Mouse (Mus musculus) neural tube, embryonic 15.5 days (tissue): Measurements from ENCODE around the gene Sox10. TPM values are rescaled to one million over a fixed set of nuclear protein-coding genes. Genes with fewer than 3 reads are reported as not detected.
A peak's percentile ranks its signal among the peaks of the same experiment; 100 is the strongest.

Source experiments
- ATAC-seq: fragments of 200-750 bp; cut with Nextera tagmentation; 2 replicates; pipeline ENCODE4 v1.8.0; 2017; ENCODE audit warnings: mild to moderate bottlenecking, moderate TSS enrichment, moderate library complexity; ENCODE audit not compliant: low FRiP score
- H3K27ac ChIP-seq: fragments of 300-500 bp; sonication (generic); replicated peaks from 2 replicates; pipeline ENCODE4 v1.5.1; 2015; ENCODE audit warnings: mild to moderate bottlenecking, inconsistent platforms
- H3K27me3 ChIP-seq: fragments of 300-500 bp; sonication (generic); replicated peaks from 2 replicates; pipeline ENCODE4 v1.6.1; 2015; ENCODE audit warnings: inconsistent platforms
- H3K36me3 ChIP-seq: fragments of 300-500 bp; sonication (generic); 2 replicates; pipeline ENCODE4 v1.6.1; 2015; ENCODE audit warnings: inconsistent platforms
- H3K4me1 ChIP-seq: fragments of 300-500 bp; sonication (generic); 2 replicates; pipeline ENCODE4 v1.6.1; 2015; ENCODE audit warnings: inconsistent platforms
- H3K4me2 ChIP-seq: fragments of 300-500 bp; sonication (generic); 2 replicates; pipeline ENCODE4 v1.6.1; 2015; ENCODE audit warnings: inconsistent platforms, mild to moderate bottlenecking, moderate library complexity
- H3K4me3 ChIP-seq: fragments of 300-500 bp; sonication (generic); replicated peaks from 2 replicates; pipeline ENCODE4 v1.5.1; 2015; ENCODE audit warnings: mild to moderate bottlenecking, inconsistent platforms
- H3K9ac ChIP-seq: fragments of 300-500 bp; sonication (generic); replicated peaks from 2 replicates; pipeline ENCODE4 v1.6.1; 2015; ENCODE audit warnings: mild to moderate bottlenecking, inconsistent platforms
- H3K9me3 ChIP-seq: fragments of 300-500 bp; sonication (generic); replicated peaks from 2 replicates; pipeline ENCODE4 v1.6.1; 2016; ENCODE audit warnings: inconsistent platforms
- WGBS: fragments of 180-500 bp; shearing (Covaris S2); methylation state at CpG from one replicate; pipeline ENCODE4 v1.1.7; 2015; ENCODE audit warnings: mixed read lengths; 5-methylcytosine and 5-hydroxymethylcytosine counted together
- polyA plus RNA-seq: library from polyadenylated mRNA; unstranded; fragments of >200 nt; fragmentation: Nextera tagmentation; extraction: Ambion mirVana; gene quantifications from 2 replicates; pipeline ENCODE4 v1.2.1, GENCODE M21; 2015

Gene Sox10
- polyA plus RNA-seq, 1 experiment from 2014 or later, result 11.6 TPM

DNA sequence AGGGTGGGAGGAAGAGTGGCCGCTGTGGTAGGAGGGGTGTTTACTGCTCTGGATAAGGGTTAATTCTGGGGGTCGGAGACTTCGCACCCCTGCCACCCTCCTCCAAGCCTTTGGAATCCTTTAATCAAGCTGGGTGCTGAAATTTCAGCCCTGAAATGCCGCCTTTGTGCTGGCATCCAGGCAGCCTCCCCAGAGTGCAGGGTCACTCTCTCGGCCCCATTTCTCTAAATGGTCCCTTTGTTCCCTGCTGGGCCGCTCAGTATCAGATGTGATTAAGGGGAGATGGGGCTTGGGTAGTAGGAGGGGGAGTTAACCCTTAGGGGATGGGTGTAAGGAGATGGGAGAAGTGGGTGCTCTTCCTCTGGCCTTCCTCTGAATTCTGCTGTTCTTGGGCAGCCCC lies 12.3 kb downstream of the Sox10 start:
- Histone ChIP-seq H3K4me2 (no peak overlapping the region), H3K4me3 (no peak overlapping the region), H3K4me1 (peaks cover 18% of the 10 kb centered on the region; the same call in 1 of the 2 replicates), H3K27ac (peak overlapping the region; percentile 77), H3K36me3 (peaks cover 28% of the 10 kb centered on the region), H3K27me3 (no peaks in the 10 kb centered on the region), H3K9me3 (no peaks in the 10 kb centered on the region), H3K9ac (no peak overlapping the region)
- ATAC-seq, result no peak
- WGBS, result 28% methylated on average over 6 of the region's 6 CpGs

DNA sequence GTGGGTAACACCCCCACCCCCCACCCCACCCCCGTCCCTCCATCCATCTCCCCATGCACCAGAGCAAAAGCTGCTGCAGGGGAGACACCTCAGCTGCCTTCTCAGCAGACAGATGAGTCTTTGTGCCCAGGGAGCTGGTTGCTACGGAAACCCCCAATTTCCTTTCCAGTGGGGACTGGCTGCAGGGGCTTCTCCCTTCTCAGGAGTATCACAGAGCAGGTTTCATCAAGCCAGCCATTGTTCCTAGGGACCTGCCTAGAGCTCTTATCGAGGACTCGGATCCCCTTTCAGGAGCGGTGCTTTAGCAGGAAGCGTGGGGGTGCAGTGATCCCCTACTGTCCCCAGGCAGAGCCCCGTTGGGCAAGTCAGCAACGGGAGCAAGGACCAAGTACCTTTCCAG lies 13.2 kb downstream of the Sox10 start:
- 37% methylated on average over 8 of the region's 8 CpGs for WGBS
- peaks cover 18% of the 10 kb centered on the region; the same call in 1 of the 2 replicates for H3K4me1 ChIP-seq

DNA sequence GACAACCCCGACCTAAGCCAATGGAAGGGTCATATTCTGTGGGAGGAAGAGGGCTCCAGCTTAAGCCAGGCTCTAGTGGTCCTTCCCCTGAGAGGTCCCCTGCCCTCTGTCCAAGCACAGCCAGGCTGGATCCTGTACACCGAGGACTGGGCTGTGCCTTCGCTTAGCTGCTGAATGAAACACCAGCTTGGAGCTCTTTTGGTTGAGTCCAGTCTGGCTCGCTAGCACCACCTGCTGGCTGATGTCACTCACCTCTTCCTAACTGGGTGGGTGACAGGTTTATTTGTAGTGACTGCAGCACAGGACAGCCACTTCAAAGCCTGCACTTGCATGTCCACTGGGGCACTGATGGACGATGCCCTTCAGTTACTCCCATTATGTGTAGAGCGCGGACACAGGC lies 16.5 kb downstream of the Sox10 start:
- peaks cover 22% of the 10 kb centered on the region for H3K4me1 ChIP-seq
- peaks cover 60% of the 10 kb centered on the region for H3K36me3 ChIP-seq
- H3K4me3 ChIP-seq, result no peak overlapping the region
- no peaks in the 10 kb centered on the region for H3K27me3 ChIP-seq
- 50% methylated on average over 7 of the region's 7 CpGs for WGBS
- H3K4me2 ChIP-seq, result no peak overlapping the region
- no peak overlapping the region for H3K27ac ChIP-seq
- H3K9me3 ChIP-seq, result no peaks in the 10 kb centered on the region
- no peak overlapping the region for H3K9ac ChIP-seq
- 0 out of 2 replicates have a peak, but pooled peaks have one; percentile 18 for ATAC-seq

More for the DNA sequence above, 13.2 kb downstream of the Sox10 start:
- no peaks in the 10 kb centered on the region for H3K27me3 ChIP-seq
- H3K4me3 ChIP-seq, result no peak overlapping the region
- H3K9ac ChIP-seq, result no peak overlapping the region
- no peak for ATAC-seq
- H3K36me3 ChIP-seq, result peaks cover 37% of the 10 kb centered on the region
- no peaks in the 10 kb centered on the region for H3K9me3 ChIP-seq
- H3K4me2 ChIP-seq, result no peak overlapping the region
- H3K27ac ChIP-seq, result peak overlapping the region; percentile 77

DNA sequence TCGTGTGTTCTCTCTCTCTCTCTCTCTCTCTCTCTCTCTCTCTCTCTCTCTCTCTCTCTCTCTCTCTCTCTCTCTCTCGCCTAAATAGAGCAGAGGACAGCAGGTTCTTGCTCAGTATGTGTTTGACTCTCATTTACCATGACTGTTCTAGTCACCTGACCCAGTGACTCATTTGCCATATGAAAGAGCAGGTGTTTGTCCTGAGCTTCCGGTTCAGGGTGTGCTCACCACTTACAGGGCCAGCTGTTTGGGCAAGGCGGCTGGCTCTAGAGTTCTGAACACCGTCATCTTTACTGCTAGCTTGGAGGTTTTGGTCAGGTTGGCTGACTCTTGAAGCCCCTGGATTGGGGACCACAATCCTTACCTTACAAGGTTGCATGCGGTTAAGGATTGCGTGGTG lies 19.5 kb downstream of the Sox10 start:
- Histone ChIP-seq H3K27me3 (no peaks in the 10 kb centered on the region), H3K4me2 (no peak overlapping the region), H3K36me3 (peaks cover 49% of the 10 kb centered on the region), H3K9ac (no peak overlapping the region), H3K9me3 (no peaks in the 10 kb centered on the region), H3K4me1 (peaks cover 23% of the 10 kb centered on the region), H3K4me3 (no peak overlapping the region), H3K27ac (no peak overlapping the region)
- WGBS, result 92% methylated on average over 7 of the region's 7 CpGs
- no peak for ATAC-seq

DNA sequence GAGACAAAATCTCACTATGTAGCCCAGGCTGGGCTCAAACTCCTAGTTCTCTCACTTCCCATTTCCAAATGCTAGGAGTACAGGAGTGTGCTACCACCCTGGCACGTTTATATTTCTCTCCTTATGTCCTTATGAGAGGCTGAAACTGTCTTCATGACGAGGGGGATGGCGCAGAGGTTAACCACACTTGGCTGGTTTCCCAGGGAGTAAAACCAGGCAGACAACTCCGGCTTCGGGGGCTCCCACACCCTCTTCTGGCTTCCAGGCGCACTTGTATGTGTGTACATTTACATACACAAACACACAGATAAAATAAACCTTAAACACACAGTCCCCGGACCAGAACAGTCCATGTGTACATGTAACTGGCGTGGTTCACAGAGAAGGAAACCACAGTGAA lies 21.0 kb downstream of the Sox10 start:
- 85% methylated on average over 8 of the region's 8 CpGs for WGBS
- Histone ChIP-seq H3K9ac (no peak overlapping the region; the same call in 1 of the 2 replicates), H3K4me1 (peaks cover 32% of the 10 kb centered on the region), H3K4me3 (no peak overlapping the region), H3K4me2 (no peak overlapping the region), H3K27ac (no peak overlapping the region), H3K9me3 (no peaks in the 10 kb centered on the region), H3K27me3 (no peaks in the 10 kb centered on the region), H3K36me3 (peaks cover 39% of the 10 kb centered on the region)
- ATAC-seq, result no peak

DNA sequence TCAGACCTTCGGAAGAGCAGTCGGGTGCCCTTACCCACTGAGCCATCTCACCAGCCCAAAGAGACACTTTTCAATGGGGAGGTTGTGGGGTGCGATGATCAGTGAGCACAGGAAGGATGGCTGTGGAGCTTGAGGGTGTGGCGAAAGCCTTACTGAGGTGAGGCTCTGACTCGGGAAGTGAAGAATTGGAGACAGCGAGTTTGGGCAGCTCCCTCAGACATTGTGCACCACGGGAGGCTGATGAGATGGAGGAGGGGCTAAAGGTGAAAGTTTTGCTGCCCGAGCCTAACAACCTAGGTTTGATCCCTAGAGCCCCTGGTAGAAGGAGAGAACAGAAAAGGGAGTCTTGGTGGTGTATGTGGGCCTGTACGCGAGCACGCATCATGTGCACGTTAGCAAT lies 21.7 kb downstream of the Sox10 start:
- H3K9ac ChIP-seq, result no peak overlapping the region
- H3K27me3 ChIP-seq, result no peaks in the 10 kb centered on the region
- no peaks in the 10 kb centered on the region for H3K9me3 ChIP-seq
- no peak overlapping the region for H3K4me3 ChIP-seq
- no peak overlapping the region for H3K4me2 ChIP-seq
- no peak for ATAC-seq
- H3K4me1 ChIP-seq, result peaks cover 32% of the 10 kb centered on the region
- H3K27ac ChIP-seq, result no peak overlapping the region
- WGBS, result 83% methylated on average over 12 of the region's 12 CpGs
- peaks cover 34% of the 10 kb centered on the region for H3K36me3 ChIP-seq

DNA sequence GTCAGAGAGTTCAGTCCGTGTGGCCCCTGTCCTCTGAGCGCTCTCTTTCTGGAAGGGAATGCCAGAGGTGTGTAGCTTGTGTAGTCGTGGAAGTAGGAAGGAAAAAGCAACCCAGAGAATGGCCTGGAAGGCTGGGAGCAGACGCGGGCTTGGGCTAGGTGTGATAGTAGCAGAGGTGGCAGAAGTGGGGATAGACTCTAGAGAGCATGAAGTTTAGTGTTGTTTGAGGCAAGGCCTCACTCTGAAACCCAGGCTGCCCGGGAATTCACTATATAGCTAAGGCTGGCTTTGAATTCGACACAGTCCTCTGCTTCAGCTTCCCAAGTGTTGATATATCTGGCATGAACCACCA lies 23.5 kb downstream of the Sox10 start:
- no peak overlapping the region; the same call in 1 of the 2 replicates for H3K27ac ChIP-seq
- H3K4me2 ChIP-seq, result peak overlapping the region; percentile 96
- peak overlapping the region; percentile 77 for H3K4me3 ChIP-seq
- peaks cover 32% of the 10 kb centered on the region for H3K4me1 ChIP-seq
- no peaks in the 10 kb centered on the region for H3K9me3 ChIP-seq
- ATAC-seq, result peak; percentile 47; the same call in 1 of the 2 replicates
- H3K36me3 ChIP-seq, result peaks cover 20% of the 10 kb centered on the region
- 0% methylated on average over 7 of the region's 7 CpGs for WGBS
- no peaks in the 10 kb centered on the region for H3K27me3 ChIP-seq
- peak overlapping the region; percentile 75 for H3K9ac ChIP-seq

DNA sequence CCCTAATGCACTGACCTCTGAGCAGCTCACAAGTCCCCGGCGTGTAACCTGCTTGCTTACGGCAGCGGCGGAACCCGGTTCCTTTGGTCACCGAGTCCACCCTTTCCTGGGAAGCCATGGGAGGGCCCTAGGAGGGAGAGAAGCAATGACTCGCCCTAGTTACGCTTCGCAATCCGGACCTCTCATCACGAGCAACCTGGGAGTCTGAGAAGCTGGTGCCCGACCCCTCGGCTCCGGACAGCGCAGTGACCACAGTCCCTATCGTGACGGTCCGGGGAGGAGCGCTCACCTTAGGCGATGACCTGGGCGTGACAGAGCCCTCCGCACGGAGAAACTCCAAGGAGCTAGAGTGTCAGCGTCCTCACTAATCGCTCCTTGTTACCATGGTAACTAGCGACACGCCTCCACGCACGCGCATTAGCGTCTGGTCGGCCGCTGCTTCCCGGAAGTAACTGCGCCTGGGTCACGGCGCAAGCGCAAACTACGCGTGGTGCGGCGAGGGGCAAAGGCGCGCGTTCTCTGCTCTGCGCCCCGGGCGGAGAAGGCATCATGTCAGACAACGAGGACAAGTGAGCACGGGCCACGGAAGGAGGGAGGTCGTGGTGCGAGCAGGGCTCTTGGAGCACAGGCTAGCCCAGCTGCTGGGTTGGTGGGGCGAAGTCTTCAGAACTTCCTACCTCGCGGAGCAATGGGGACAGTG lies 24.0 kb downstream of the Sox10 start, which contains the start of the genes Polr2f and 1700088E04Rik:
Gene Polr2f (plus strand): TSS at position 144 of the 700 bp plus-strand sequence.
Gene 1700088E04Rik (minus strand): TSS at position 388 of the 700 bp plus-strand sequence.
- WGBS, result under 1% methylated on average over 57 of the region's 57 CpGs
- no peaks in the 10 kb centered on the region for H3K9me3 ChIP-seq
- H3K4me2 ChIP-seq, result peak within 1 kb of the TSS; percentile 96
- H3K4me1 ChIP-seq, result peaks cover 32% of the 10 kb centered on the region
- peak; percentile 91 for ATAC-seq
- H3K4me3 ChIP-seq, result peak within 1 kb of the TSS; percentile 77
- peaks cover 14% of the 10 kb centered on the region for H3K36me3 ChIP-seq
- peak within 1 kb of the TSS; percentile 38 for H3K27ac ChIP-seq
- no peaks in the 10 kb centered on the region for H3K27me3 ChIP-seq
- peak within 1 kb of the TSS; percentile 75 for H3K9ac ChIP-seq

DNA sequence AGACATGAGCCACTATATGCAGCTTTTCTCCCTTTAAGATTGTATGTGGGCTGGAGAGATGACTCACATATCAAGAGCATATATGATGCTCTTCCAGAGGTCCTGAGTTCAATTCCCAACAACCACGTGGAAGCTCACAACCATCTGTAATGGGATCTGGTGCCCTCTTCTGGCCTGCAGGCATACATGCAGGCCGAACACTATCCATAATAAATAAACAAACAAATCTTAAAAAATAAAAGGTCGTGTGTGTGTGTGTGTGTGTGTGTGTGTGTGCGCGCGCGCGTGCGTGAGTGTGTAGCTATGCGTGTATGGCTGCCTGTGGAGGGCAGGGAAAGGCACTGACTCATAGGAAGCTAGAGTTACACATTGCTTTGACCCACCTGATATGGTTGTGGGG lies 25.4 kb downstream of the Sox10 start:
- ATAC-seq, result no peak
- H3K4me1 ChIP-seq, result peaks cover 35% of the 10 kb centered on the region
- H3K36me3 ChIP-seq, result peaks cover 3% of the 10 kb centered on the region; the same call in 1 of the 2 replicates
- H3K27ac ChIP-seq, result no peak overlapping the region
- 61% methylated on average over 10 of the region's 10 CpGs for WGBS
- H3K4me3 ChIP-seq, result no peak overlapping the region
- 0 out of 2 replicates have a peak overlapping the region, but pooled peaks have one; percentile 96 for H3K4me2 ChIP-seq
- H3K9me3 ChIP-seq, result no peaks in the 10 kb centered on the region
- no peaks in the 10 kb centered on the region for H3K27me3 ChIP-seq
- no peak overlapping the region for H3K9ac ChIP-seq

DNA sequence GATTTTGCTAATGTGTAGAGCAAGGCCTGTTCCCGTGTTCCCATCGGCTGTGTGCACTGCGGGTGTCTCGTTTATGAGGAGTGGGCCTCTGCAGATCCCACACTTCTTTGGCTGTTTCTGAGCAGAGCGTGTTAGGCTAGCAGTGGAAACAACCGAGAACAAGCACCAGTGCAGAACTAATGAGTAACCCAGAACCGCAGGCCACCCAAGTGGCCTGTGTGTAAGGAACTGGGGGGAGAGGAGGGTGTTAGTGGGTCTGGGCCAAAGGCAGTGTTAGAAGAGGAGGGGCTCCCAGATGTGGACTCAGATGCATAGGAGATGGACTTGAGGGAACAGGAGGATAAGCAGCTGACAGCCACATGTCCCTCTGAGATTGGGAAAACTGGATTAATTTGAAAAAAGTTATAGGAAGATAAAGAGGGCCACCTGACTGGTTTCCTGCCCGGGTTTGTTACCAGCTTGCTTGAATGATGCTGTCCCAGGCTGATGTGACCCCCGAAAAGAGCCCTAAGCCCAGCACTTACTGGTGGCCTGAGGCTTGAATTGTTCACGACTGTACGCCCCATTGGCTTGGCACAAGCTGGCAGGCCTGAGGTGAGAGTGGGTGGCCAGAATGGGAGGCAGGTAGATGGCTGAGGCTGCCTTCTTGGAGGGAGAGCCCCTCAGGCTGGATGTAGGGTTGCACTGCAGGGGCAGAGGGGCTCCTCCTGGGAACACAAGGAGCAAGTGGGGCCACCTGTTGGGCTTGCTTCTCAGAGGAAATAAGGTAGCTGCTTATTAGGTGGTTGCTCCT lies 29.1 kb downstream of the Sox10 start:
- Histone ChIP-seq H3K9ac (no peak overlapping the region), H3K27ac (0 out of 2 replicates have a peak overlapping the region, but pooled peaks have one; percentile 13), H3K36me3 (peaks cover 33% of the 10 kb centered on the region), H3K4me2 (no peak overlapping the region), H3K27me3 (no peaks in the 10 kb centered on the region), H3K4me1 (peaks cover 14% of the 10 kb centered on the region), H3K9me3 (no peaks in the 10 kb centered on the region), H3K4me3 (no peak overlapping the region)
- ATAC-seq, result no peak
- 63% methylated on average over 11 of the region's 11 CpGs for WGBS

DNA sequence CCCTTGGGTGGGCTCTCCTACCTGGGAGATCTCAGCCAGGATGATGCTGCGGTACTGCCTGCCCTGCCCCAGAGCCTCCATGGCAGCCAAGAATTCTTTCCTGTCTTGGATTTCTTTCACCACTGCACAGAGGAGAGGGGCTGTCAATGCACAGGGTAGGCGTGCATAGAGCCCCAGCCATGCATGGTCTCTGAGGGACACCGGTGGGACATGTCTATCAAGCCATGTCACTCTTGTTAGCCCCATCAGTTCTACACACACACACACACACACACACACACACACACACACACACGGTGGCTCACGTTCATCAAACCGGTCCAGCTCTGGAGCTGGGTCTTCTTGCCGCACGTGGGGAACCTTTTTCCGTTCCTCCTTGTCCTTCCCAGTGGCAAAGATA lies 29.7 kb downstream of the Sox10 start:
- no peak overlapping the region for H3K4me3 ChIP-seq
- no peaks in the 10 kb centered on the region for H3K27me3 ChIP-seq
- H3K4me1 ChIP-seq, result peaks cover 10% of the 10 kb centered on the region
- WGBS, result 81% methylated on average over 9 of the region's 9 CpGs
- no peak; the same call in 1 of the 2 replicates for ATAC-seq
- no peak overlapping the region for H3K4me2 ChIP-seq
- H3K36me3 ChIP-seq, result peaks cover 39% of the 10 kb centered on the region
- H3K9ac ChIP-seq, result no peak overlapping the region
- no peaks in the 10 kb centered on the region for H3K9me3 ChIP-seq
- 0 out of 2 replicates have a peak overlapping the region, but pooled peaks have one; percentile 13 for H3K27ac ChIP-seq
